Mouse (Mus musculus): Measurements from ENCODE around the gene Ano2.

Gene Ano2

GRCm38 (mm10) chr6:126053136-126053535 is 362.9 kb downstream of the Ano2 start:
- no peak for DNase-seq (ENCODE audit: low read depth, low spot score)

DNA sequence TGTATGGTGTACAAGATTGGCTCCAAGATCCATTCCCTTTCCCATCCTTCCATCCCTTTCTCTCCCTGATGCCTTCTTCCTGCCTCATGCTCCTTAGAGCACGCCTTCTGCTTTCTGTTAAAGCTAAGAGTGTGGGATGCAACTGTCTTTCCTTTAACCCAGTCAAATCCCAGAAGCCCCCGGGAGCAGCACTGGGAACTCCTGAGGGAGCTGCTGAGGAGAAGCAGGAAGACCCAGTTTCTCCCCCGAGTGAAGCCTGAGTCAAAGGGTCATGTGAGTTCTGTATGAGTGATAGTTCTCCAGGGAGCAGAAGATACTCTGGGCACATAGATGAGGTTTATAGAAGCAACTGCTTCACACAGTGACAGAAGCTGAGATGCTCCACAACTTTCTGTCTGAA is 367.5 kb downstream of the Ano2 start:
- DNase-seq (ENCODE audit: low read depth, low spot score): no peak

- no peak for DNase-seq (ENCODE audit: low read depth, low spot score)
Observed at GRCm38 (mm10) chr6:126080531-126080930, 390.3 kb downstream of the Ano2 start.

DNA sequence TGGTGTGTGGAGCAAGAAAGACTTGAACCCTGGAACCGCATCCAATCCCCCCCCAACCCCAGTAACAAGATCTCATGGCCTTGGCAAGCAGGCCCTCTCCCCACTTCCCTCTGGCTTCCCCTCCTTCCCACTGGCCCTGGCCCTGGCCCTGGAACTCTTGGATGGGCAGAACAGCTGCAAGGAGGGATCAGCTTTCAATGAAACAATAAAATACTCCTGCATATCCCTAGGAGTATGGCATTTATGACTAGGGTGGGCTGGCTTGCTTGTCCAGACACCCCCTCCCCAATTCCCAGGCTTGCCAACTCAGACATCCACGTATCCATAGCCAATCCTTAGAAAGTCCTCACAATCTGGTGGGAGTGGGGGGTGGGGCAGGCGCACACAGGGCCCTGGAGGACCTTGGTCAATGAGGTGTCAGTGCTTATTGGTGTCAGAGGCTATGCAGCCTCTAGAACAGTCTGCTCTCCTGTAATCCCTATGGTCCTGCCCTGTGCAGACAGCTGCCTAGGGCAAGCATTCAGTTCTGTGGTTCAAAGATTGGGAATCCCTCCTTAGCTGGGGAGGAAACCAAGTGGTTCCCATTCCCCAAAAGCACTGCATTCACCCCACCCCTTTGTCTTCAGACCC is 396.2 kb downstream of the Ano2 start:
- DNase-seq (ENCODE audit: low read depth, low spot score): no peak

DNA sequence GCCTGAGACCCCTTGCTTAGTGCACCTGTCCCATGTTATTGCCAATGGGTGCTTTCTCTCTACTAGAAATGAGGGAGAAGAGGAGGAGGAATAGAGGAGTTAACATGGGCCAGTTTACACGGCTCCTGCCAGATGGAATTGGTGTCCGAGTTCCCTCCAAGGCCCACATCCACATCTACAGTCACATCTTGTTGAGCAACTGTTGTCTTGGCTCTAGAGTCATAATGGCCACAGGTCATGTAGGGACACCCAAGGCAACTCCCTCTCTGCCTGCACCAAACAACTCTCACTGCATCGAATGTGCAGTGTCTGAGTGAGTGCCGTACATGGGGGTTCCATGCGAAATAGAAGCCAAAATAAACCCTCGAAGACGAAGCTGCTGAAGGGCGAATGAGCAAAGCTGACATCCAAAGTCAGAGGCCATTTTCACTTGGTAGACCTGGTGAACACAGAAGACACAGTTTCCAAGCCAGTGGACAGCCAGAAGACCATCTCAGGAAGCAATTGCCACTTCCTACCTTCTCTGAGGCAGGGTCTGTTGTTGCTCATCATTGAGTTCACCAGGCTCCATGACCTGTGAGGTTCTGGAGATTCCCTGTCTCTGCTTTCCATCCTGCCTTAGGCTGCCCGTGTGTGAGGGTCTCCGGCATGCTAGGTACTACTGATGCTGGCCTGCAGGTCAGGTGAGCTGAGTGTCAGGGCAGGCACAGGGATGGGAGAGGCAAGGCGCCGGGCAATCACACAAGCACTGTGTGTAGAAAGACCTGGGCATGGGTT is 398.5 kb downstream of the Ano2 start:
- DNase-seq (ENCODE audit: low read depth, low spot score): no peak
